Mouse (Mus musculus): Measurements from ENCODE around the gene Zmynd12.

DNA sequence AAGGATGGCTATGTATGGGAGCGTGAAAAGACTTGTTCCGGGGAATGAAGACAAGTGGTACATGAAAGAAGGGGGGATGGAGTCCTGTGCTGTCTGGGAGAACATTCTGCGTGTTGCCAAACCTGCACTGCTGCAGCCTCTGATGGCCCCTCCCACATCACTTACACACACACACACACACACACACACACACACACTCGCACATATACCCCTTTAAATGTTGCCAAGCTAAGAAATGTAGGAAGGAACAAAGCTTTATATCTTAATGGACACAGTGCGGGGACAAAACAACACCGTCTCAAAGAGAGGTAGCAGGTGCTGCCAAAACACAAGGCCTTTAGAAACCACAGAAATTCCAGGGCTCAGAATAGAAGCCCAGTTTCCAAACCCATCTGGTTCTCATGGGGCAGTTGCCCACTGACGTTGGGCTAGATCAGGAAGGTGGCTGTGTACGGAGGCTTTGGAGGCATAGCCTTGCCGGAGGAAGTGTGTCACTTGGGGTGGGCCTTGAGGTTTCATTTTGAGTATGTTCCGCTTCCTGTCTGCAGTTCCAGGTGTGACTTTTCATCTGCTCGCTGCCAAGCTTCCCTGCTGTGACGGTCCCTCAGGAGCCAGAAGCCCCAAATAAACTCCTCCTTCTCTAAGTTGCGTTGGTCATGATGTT is 41.3 kb downstream of the Zmynd12 start:
- TF ChIP-seq GATA1 (IDR thresholded peaks at IDR 0.05; ENCODE audit: low read length) (no peak), TAL1 (IDR thresholded peaks at IDR 0.05; ENCODE audit: low read length) (no peak)

Measured in erythroblast, embryonic 14.5 days (primary cell).